Mouse (Mus musculus) liver, adult 2 months (tissue): ENCODE data around the gene Odaph.

Source experiments
- CTCF ChIP-seq: fragments of 200-500 bp; IDR thresholded peaks from 2 replicates; pipeline ENCODE4 v1.5.1; 2011; ENCODE audit warnings: low read depth, low read length, control low read depth
- POLR2A ChIP-seq: fragments of 200-500 bp; IDR thresholded peaks from 2 replicates; pipeline ENCODE4 v1.6.1; 2011; ENCODE audit warnings: low read length, control low read depth; ENCODE audit not compliant: insufficient read depth; ENCODE audit errors: extremely low read depth

DNA sequence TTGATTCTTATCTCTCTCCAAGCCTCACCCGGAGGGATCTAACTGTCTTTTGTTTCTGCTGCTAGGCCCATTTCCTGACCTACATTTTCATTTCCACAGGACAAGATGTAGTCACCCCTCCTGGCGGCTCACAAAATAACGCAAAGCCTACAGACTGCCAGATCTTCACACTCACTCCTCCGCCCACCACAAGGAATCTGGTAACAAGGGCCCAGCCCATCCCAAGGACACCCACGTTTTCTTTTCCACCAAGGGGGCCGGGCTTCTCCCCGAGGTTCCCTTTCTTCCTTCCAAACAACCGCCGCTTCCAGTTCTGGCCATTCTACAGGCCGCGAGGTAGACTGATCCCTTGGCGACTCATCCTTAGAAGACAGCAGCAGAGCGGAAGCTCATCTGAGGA lies 7.3 kb downstream of the Odaph start:
- no peak for TF ChIP-seq CTCF
- no peak for TF ChIP-seq POLR2A
